In the genomic region with DNA sequence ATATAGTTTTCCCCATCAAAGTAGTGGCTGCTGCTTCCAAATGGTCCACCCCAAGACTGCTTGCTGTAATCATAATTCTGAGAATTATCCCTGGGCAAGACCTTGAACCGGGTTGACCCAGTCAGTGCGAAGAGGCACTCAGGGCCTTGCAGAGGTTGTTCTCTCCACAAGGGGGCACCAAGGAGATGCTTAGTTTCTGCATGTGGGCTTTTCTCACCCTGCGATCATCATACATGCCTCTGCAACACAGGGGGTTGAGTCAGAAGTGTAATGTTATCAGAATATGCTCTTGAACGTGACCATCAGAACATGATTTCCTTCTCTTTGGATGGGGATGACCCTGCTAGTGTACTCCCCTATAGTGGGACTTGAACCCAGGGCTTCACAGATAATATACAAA, we compare ENCODE assay signal across 10 mouse cellular contexts. TPM values are rescaled to one million over a fixed set of nuclear protein-coding genes. Genes with fewer than 3 reads are reported as not detected.
DNase-seq lines count a peak whose midpoint lies in the region; ATAC-seq and TF ChIP-seq lines count a peak whose summit lies in the region.
"Had no signal": no experiment of that assay in that cellular context is flagged by ENCODE, and none has a peak within 500 bp of the region (broad histone marks: within the 10 kb centered on the region; RNA-seq: fewer than 3 reads in every experiment).

No protein-coding gene starts in this region.

- H3K36me3 ChIP-seq in ES-Bruce4 (ENCODE audit: control insufficient read depth, insufficient read depth, low read length, poor library complexity, severe bottlenecking), result no peaks in the 10 kb centered on the region
- H3K36me3 ChIP-seq in forebrain, embryonic 16.5 days (ENCODE audit: control insufficient read depth, insufficient read depth), result no peaks in the 10 kb centered on the region
- H3K36me3 ChIP-seq in intestine, embryonic 15.5 days, result no peaks in the 10 kb centered on the region
- H3K36me3 ChIP-seq in thymus, adult 2 months (ENCODE audit: control insufficient read depth, insufficient read depth, low read length), result peaks cover 7% of the 10 kb centered on the region; the same call in 1 of the 2 replicates

- H3K27ac ChIP-seq in ES-Bruce4 (ENCODE audit: insufficient read depth, low read length), result no peak overlapping the region
- H3K27ac ChIP-seq in forebrain, embryonic 16.5 days (ENCODE audit: low read length), result no peak overlapping the region
- H3K27ac ChIP-seq in intestine, embryonic 15.5 days, result no peak overlapping the region
- no peak overlapping the region for H3K27ac ChIP-seq in thymus, adult 2 months (ENCODE audit: control insufficient read depth, insufficient read depth, low read length)
- H3K27ac ChIP-seq: embryonic facial prominence, embryonic 15.5 days had no signal

- no peaks in the 10 kb centered on the region for H3K4me1 ChIP-seq in ES-Bruce4 (ENCODE audit: control insufficient read depth, insufficient read depth, low read length)
- no peaks in the 10 kb centered on the region for H3K4me1 ChIP-seq in forebrain, embryonic 16.5 days (replicated peaks; ENCODE audit: control insufficient read depth, insufficient read depth, low read length)
- H3K4me1 ChIP-seq in intestine, embryonic 15.5 days (replicated peaks), result no peaks in the 10 kb centered on the region
- peaks cover 39% of the 10 kb centered on the region for H3K4me1 ChIP-seq in thymus, adult 2 months (replicated peaks; ENCODE audit: control insufficient read depth, insufficient read depth, low read length)
- H3K4me1 ChIP-seq: embryonic facial prominence, embryonic 15.5 days had no signal

- no peak overlapping the region for H3K4me3 ChIP-seq in ES-Bruce4 (ENCODE audit: low read depth, low read length)
- no peak overlapping the region for H3K4me3 ChIP-seq in forebrain, embryonic 16.5 days (replicated peaks; ENCODE audit: low read length)
- H3K4me3 ChIP-seq in intestine, embryonic 15.5 days (replicated peaks), result no peak overlapping the region
- no peak overlapping the region for H3K4me3 ChIP-seq in thymus, adult 2 months (ENCODE audit: control insufficient read depth, insufficient read depth, low read length)
- H3K4me3 ChIP-seq: embryonic facial prominence, embryonic 15.5 days; megakaryocyte, embryonic 14.5 days had no signal

- TF ChIP-seq CTCF in ES-Bruce4 (IDR thresholded peaks at IDR 0.05; ENCODE audit: low read depth, low read length), result peak; percentile 66
- TF ChIP-seq CTCF in thymus, adult 2 months (IDR thresholded peaks at IDR 0.05; ENCODE audit: borderline replicate concordance, control insufficient read depth, extremely low read depth, insufficient read depth, low read length, poor library complexity), result peak; percentile 69; the same call in 1 of the 2 replicates

- ATAC-seq in forebrain, embryonic 16.5 days, result peak; percentile 47; the same call in 1 of the 2 replicates
- ATAC-seq in intestine, embryonic 15.5 days, result peak; percentile 29; the same call in 1 of the 2 replicates
- peak; percentile 74; the same call in 1 of the 2 replicates for ATAC-seq in monocyte, adult 5-6 weeks (replicated peaks; ENCODE audit: insufficient number of reproducible peaks, low FRiP score, low TSS enrichment, poor library complexity, severe bottlenecking)

- no peak overlapping the region for H3K9ac ChIP-seq in ES-Bruce4 (ENCODE audit: low read depth, poor library complexity, severe bottlenecking)
- H3K9ac ChIP-seq in forebrain, embryonic 16.5 days (replicated peaks; ENCODE audit: low read depth, low read length), result no peak overlapping the region
- no peak overlapping the region for H3K9ac ChIP-seq in intestine, embryonic 15.5 days
- H3K9ac ChIP-seq: embryonic facial prominence, embryonic 15.5 days had no signal

- H3K27me3 ChIP-seq in ES-Bruce4 (ENCODE audit: control insufficient read depth, insufficient read depth, low read length, poor library complexity, severe bottlenecking), result no peaks in the 10 kb centered on the region
- no peaks in the 10 kb centered on the region for H3K27me3 ChIP-seq in forebrain, embryonic 16.5 days (replicated peaks; ENCODE audit: control insufficient read depth, insufficient read depth, low read length)
- no peaks in the 10 kb centered on the region for H3K27me3 ChIP-seq in intestine, embryonic 15.5 days (replicated peaks)
- no peaks in the 10 kb centered on the region for H3K27me3 ChIP-seq in thymus, adult 2 months (ENCODE audit: control insufficient read depth, insufficient read depth, low read length)
- H3K27me3 ChIP-seq: embryonic facial prominence, embryonic 15.5 days; megakaryocyte, embryonic 14.5 days had no signal

- H3K9me3 ChIP-seq in ES-Bruce4 (replicated peaks; ENCODE audit: control insufficient read depth, insufficient read depth, low read length, poor library complexity, severe bottlenecking), result no peaks in the 10 kb centered on the region
- H3K9me3 ChIP-seq in forebrain, embryonic 16.5 days (ENCODE audit: control insufficient read depth, low read length), result no peaks in the 10 kb centered on the region
- no peaks in the 10 kb centered on the region for H3K9me3 ChIP-seq in intestine, embryonic 15.5 days
- H3K9me3 ChIP-seq: embryonic facial prominence, embryonic 15.5 days; megakaryocyte, embryonic 14.5 days had no signal

- no peak for TF ChIP-seq POLR2A in ES-Bruce4 (IDR thresholded peaks at IDR 0.05; ENCODE audit: insufficient read depth, low read length)
- no peak for TF ChIP-seq POLR2A in thymus, adult 2 months (IDR thresholded peaks at IDR 0.05; ENCODE audit: control insufficient read depth, extremely low read depth, insufficient read depth, low read length, poor library complexity)

- DNase-seq in 3134 (ENCODE audit: extremely low read depth, insufficient read length, low spot score) (peak; percentile 28), liver (peak; percentile 64)
- DNase-seq in cerebellum, adult 11-12 months, result peak; percentile 64
- DNase-seq in thymus, adult 2 months, result peak; percentile 69

- TF ChIP-seq EP300 in ES-Bruce4 (IDR thresholded peaks at IDR 0.05; ENCODE audit: insufficient read depth, low read depth, low read length), result no peak

- WGBS in forebrain, embryonic 16.5 days, result 52% methylated on average over 4 of the region's 4 CpGs
- WGBS in intestine, embryonic 15.5 days, result 45% methylated on average over 4 of the region's 4 CpGs
- WGBS in thymus, adult 2 months, result 63% methylated on average over 4 of the region's 4 CpGs

- no peak overlapping the region for H3K4me2 ChIP-seq in forebrain, embryonic 16.5 days (ENCODE audit: low read length)
- H3K4me2 ChIP-seq in intestine, embryonic 15.5 days (replicated peaks), result no peak overlapping the region
- H3K4me2 ChIP-seq: embryonic facial prominence, embryonic 15.5 days had no signal

RNA-seq across cellular contexts. Expression of gene Srebf2, which starts 8.4 kb away (rescaled TPM):
- 205 and 210 TPM in 2 replicates for polyA plus RNA-seq in ES-Bruce4 (2011; ENCODE audit: insufficient read depth, insufficient read length, low read depth, missing spikeins)
- 229 and 232 TPM in 2 replicates for polyA plus RNA-seq in forebrain, embryonic 16.5 days (2015; fragmentation: Nextera tagmentation; extraction: Ambion mirVana)
- polyA plus RNA-seq in intestine, embryonic 15.5 days (2015; fragmentation: Nextera tagmentation; extraction: Ambion mirVana), result 163 and 172 TPM in 2 replicates
- total RNA-seq in monocyte, adult 5-6 weeks (2017), result 43.2 to 64.7 TPM (median 49.7 TPM) in 3 replicates
- polyA plus RNA-seq in thymus, adult 2 months (2012; rRNA removed), result 410 and 478 TPM in 2 replicates

RNA-seq across cellular contexts. Expression of gene Ccdc134, which starts 10.8 kb away (rescaled TPM):
- 13.7 and 15.0 TPM in 2 replicates for polyA plus RNA-seq in ES-Bruce4 (2011; ENCODE audit: insufficient read depth, insufficient read length, low read depth, missing spikeins)
- 16.2 and 16.3 TPM in 2 replicates for polyA plus RNA-seq in forebrain, embryonic 16.5 days (2015; fragmentation: Nextera tagmentation; extraction: Ambion mirVana)
- 12.0 and 12.6 TPM in 2 replicates for polyA plus RNA-seq in intestine, embryonic 15.5 days (2015; fragmentation: Nextera tagmentation; extraction: Ambion mirVana)
- total RNA-seq in monocyte, adult 5-6 weeks (2017), result 28.6 to 54.3 TPM (median 43.2 TPM) in 3 replicates
- 33.1 and 39.4 TPM in 2 replicates for polyA plus RNA-seq in thymus, adult 2 months (2012; rRNA removed)
